Mouse (Mus musculus): ENCODE measurements at regions not wholly inside any gene's neighbourhood (a gene's known extent, or its start where the extent isn't known, plus 50 kb on each side); places are given as distances from the start of the nearest gene placed in this dataset.

DNA sequence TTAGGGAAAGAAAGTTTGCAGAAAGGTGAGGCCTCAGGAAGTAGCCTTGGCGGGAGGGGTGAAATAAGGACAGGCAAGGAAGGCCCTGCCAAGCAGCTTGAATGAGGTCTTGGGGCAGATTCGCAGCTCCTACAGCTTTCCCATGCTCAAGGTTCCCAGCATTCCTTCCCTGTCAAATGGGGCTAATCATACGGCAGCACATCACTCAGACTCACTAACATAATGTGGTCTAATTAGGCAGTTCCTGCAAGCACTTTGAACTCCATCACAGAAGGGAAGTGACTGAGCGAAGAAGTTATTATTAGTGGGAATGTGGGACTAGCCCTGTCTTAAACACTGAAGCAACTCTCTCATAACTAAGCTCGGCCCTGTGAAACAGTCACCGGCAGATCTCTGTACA lies 87.1 kb upstream of the Gm10260 start:
- DNase-seq: no peak
- intact Hi-C loops (cut with DNase I): no loop called here

DNA sequence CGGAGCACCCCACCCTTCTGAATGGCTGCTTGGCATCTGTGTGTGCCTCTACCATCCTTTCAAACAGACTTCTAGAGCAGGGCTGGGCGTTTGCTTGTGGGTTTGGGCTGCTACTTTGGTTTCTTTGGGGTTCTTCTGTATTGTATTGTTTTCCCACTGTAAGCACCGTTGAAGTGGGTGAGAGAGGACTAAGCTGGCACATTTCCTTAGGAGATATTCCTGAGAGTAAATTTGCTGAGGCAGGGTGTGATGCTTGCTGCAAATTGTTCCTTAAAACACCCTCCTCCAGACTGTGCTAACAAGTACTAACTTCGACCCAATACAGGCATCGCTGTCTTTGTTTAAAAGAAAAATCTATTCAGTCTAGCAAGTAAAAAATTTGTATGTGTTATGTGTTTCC lies 84.7 kb upstream of the Gm10260 start:
- intact Hi-C loops (cut with DNase I): no loop called here

GRCm38 (mm10) chr13:97842801-97843200 lies 82.4 kb upstream of the Gm10260 start:
- DNase-seq: no peak
- intact Hi-C loops (cut with DNase I): no loop called here

More for the DNA sequence above, 84.7 kb upstream of the Gm10260 start:
- DNase-seq: no peak

DNA sequence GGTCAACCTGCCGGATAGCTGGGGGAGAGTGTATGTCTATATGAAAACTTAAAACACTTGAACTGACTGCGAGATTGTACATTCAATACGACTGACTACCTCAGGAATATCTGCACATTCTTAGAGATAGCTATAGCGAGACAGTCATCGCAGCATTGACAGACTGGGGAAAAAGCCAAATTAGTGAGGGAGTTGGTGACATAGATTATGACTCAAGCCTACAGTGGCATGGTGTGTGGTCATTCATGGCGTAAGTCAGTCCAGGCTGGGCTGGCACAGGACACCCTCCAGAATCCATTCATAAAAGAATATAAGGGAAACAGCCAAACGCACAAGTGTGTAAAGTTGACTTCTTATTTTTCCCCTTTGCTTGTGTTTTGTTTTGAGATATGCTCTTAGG lies 81.1 kb upstream of the Gm10260 start:
- intact Hi-C loops (cut with DNase I): no loop called here
- DNase-seq: no peak

- intact Hi-C loops (cut with DNase I): no loop called here
These were observed 79.3 kb upstream of the Gm10260 start for GRCm38 (mm10) chr13:97839617-97840308.

GRCm38 (mm10) chr13:97837443-97838000 lies 77.1 kb upstream of the Gm10260 start:
- intact Hi-C loops (cut with DNase I): no loop called here
- DNase-seq: peak; percentile 68 to 73

More at GRCm38 (mm10) chr13:97839617-97840308, 79.3 kb upstream of the Gm10260 start:
- no peak for DNase-seq

DNA sequence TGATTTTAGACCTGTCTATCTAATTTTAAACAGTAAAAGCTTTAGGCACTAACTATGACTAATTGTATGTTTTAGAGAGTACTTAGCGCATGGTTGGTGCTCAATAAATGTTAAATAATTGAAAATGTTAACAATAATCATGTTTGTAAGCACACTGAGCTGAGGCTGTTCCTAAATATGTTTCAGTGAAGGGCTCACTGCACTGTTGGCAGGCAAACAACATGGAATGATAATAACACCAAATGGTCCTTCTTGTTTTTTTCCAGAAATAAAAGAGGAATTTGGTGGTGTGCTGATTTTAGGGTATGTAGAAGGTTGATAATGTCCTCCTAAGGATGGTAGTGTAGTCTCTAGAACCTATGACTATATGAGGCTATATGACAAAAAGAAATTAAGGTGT lies 72.0 kb upstream of the Gm10260 start:
- intact Hi-C loops (cut with DNase I): no loop called here

GRCm38 (mm10) chr13:97831839-97832238 lies 71.4 kb upstream of the Gm10260 start:
- intact Hi-C loops (cut with DNase I): no loop called here
- no peak for DNase-seq

More for the DNA sequence above, 72.0 kb upstream of the Gm10260 start:
- DNase-seq: no peak

DNA sequence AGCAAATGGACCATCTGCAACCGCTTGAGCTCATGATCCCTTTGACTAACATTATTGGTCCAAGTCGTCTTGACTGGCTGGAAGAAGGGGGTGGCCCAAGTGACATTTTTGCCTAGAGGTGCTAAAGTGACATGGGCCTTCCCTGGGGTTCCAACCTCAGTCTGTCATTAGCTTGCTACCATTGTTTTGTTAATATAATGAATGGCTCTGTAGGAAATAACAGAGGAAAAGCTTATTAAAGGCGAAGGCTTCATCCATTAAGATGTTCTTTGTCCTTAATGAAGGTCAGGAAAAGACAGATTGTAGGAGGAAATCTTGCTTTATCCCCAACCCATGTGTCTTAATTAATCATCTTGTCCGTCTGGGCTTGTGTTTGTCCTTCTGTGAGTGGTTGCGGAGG lies 69.1 kb upstream of the Gm10260 start:
- no peak for DNase-seq
- intact Hi-C loops (cut with DNase I): no loop called here

- intact Hi-C loops (cut with DNase I): no loop called here
- DNase-seq: peak in 1 of 2 experiments; percentile 8
These were observed 65.6 kb upstream of the Gm10260 start for GRCm38 (mm10) chr13:97825801-97826576.

DNA sequence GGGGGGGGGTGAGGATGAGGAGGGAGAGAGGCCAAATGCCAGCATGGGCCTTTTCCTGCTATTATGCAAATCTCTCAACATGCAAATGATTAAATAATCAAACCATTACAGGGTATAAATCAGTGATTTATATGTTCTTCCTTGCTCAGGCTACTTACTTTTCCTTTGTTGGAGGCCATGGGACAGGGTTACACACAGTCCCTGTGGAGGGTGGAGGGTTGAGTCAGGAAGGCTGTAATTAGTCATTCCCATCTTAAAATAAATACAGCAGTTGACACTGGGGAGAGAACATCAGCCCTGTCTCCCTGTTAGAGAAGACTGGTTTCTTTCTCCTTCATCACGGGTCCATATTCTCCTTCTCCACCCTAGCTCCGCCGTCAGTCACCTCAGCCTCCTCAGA lies 64.9 kb upstream of the Gm10260 start:
- intact Hi-C loops (cut with DNase I): no loop called here
- no peak for DNase-seq

GRCm38 (mm10) chr13:97824071-97824716 lies 63.8 kb upstream of the Gm10260 start:
- peak; percentile 36 to 37 for DNase-seq
- intact Hi-C loops (cut with DNase I): no loop called here

- DNase-seq: no peak
- intact Hi-C loops (cut with DNase I): no loop called here
These were observed 61.2 kb upstream of the Gm10260 start for GRCm38 (mm10) chr13:97821630-97822029.

DNA sequence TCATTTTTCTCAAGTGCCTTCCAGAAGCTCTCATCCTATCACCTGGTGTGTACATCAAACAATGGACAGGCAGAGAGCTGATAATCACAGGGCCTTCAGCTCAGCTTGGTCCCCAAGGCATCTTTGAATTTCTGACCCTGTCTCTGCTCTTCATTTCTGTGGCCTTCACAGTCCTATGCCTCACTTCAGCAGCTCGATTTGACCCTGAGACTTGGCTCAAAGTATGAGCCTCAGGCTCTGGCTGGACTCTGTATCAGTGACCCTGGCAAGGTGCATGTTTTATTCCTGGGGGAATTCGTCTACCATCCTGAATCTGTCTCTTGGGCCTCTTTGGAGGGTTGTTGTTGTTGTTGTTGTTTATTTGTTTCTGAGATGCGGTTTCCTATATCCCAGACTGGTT lies 60.6 kb upstream of the Gm10260 start:
- no peak for DNase-seq
- intact Hi-C loops (cut with DNase I): no loop called here

DNA sequence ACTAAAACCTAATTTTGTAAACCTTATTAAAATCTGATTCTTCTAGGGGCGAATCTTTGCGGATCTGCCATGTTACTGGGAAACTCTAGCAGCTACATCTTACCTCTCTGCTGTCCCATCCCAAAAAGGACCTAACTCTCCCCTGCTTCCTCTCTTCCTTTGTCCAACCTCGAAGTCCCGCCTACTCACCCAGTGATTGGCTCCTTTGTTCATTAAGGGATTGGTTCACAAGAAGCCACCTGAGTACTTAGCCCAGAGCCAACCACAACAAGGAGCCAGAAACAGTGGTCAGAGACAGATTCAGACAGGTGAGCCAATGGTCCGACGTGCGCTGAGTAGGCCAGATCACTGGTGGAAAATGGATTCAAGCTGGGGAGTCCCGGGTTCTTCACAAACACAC lies 60.0 kb upstream of the Gm10260 start:
- DNase-seq: no peak
- intact Hi-C loops (cut with DNase I): no loop called here

- no peak for DNase-seq
- intact Hi-C loops (cut with DNase I): no loop called here
These were observed 58.6 kb upstream of the Gm10260 start for GRCm38 (mm10) chr13:97819036-97819435.

DNA sequence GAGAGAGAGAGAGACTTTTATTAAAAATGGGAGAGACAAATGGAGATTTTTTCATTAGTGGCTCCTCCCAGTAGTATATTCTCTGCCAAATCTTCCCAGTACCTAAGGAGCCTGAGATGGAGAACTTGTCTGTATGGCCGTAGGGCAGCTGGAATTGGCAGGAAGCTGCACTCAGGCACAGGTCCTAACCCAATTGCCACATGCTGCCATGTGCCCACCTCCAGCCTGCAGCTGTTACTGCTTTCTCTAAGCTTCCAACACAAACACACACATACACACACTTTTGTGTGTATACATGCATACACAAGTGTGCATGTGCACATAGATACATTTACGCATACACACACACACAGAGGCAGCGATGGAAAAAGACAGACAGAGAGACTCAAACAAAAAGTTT lies 56.5 kb upstream of the Gm10260 start:
- no peak for DNase-seq
- intact Hi-C loops (cut with DNase I): no loop called here
